Mouse (Mus musculus) 416B (cell line): Measurements from ENCODE around the gene Aen.

Experiments used
- DNase-seq: peaks from one replicate; pipeline ENCODE4 v3.0.0; 2011; ENCODE audit warnings: low read depth

Aen gene

DNA sequence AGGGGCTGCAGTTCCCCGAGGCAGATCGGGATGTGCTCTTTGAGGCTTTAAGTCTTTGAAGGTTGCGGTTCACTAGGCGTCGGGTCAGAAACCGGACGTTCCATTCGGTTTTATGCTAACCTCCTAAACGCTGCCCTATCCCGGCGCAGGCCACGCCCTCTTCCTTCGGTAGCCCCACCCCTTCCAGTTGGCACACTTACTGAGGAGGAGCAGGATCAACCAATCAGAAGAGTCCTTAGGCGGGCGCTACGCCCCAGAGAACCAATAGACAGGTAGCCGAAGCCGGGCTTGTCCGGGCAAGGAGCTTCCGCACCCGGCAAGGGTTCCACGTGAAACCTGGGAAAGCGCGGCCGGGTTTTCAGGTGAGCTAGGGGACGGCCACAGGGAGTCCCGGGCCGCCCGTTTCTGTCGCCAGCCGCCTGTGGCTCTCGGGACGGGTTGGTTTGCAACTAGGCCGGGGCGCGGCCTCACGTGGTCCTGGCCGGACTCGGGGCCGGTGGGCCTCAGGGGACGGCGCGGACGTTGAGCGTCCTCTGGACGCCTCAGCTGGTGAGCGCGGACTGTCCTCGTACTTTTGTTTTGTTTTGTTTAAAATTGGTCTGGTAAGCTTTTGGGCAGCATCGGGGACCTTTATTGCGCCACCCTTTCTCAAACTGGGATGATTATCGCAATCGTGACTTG is at the start of gene Aen:
Aen (plus strand) TSS at position 202 of the 681 bp plus-strand sequence.
- peak; percentile 100 for DNase-seq

DNA sequence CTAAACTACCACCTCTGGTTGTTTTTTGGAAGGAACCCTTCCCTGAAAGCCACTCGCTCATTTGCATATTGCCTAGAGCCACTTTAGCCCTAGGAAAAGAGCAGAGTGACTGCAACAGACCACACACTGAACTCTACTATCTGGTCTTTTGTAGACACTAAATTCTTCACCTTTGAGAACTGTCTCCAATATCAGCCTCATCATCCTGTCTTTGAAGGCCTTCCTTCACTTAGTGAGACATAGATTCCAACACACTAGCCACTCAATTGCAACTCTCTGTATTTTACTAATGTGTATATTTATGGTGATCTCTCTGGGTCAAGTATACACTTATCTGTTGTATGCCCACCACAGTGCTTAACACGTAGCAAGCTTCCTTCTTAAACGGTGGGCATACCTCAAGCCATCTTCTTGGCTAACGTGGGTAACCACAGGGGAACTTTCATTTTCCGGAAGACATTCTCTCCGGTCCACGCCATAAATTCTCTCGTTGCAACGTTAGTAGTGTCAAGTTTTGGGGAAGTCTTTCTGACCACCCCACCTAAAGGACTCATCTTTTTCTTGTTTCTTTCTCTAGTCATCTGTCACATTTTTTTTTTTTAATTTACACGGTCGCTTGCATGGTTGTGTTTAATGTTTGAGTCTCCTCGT is 49.5 kb upstream of the Aen start:
- DNase-seq, result peak; percentile 67

DNA sequence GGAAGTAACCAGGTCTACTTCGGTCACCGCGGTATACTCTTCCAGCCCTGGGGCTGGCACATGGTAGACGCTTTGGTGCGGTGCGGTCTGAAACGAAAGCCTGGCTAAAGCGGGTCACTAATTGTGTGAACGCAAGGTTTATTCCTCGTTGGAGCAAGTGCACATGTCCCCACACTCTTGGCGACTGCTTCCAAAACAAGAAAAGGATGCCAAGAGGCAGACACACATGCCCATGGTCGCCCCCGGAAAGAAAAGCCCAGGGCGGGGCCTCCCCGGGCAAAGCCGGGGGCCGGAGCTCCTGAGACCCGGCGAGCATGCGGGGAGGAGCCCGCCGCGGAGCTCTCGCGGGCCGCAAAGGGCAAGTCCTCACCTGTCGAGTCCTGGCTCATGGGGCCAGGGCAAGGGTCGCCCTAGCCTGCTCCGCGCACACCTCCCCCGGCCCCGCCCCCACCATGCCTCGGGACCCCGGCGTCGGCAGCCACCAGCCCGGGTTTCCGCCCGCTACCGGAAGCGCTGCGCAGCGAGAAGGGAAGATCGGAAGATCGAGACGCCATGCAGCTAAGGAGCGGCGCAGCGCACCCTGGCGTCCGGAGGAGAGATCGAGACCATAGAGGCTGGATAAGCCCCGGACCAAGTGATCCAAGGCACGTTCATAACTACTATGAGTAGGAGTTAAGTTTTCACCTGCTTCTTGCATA is 48.8 kb upstream of the Aen start, which contains the start of gene Det1:
Det1 (minus strand) TSS at position 527 of the 698 bp plus-strand sequence.
- DNase-seq, result peak; percentile 92

DNA sequence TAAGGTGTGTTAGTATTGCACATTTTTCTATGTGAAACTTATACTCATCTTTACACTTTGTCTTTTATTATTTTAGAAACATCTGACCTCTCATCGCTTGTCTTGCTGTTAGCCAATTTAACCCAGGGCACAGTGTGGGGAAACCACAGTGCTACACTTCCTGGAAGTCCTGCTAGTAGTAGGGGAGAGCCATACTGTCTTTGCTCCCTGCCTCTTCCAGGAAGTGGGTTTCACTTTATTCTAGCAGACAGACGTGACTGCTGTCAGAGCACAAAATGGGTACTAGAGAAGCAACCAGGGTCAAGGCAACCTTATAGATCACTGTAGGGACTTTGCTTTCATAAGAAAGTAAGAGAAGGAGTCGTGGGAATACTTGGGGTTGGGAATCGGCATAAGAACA is 41.6 kb upstream of the Aen start:
- no peak for DNase-seq

DNA sequence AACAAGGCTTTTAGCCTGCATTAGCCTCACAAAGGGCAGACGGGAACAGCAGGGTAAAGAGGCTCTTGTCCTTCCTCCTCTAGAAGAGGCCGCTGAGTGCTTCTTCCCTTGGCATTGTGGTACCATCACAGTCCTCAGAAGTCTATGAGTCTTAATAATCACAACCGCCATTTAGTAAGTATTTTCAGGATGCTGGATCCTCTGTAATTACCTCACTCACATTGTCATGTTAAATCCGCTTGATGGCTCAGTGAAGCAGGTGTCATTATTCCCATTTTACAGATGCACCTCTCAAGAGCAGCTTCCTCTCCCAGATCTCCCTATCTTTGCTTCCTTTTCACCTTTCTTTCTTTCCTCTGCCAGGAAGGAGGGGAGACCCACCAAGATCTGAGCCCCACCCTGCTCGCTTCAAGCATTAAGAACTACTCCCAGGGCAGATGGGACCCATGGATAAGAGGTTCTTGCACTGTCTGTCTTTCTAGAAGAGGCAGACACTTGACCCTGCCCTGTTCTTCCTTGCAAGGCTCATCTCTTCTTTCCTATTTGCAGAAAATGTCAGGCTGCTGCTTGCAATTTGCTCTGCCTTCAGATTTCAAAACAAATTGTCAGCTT is 40.5 kb upstream of the Aen start:
- no peak for DNase-seq

DNA sequence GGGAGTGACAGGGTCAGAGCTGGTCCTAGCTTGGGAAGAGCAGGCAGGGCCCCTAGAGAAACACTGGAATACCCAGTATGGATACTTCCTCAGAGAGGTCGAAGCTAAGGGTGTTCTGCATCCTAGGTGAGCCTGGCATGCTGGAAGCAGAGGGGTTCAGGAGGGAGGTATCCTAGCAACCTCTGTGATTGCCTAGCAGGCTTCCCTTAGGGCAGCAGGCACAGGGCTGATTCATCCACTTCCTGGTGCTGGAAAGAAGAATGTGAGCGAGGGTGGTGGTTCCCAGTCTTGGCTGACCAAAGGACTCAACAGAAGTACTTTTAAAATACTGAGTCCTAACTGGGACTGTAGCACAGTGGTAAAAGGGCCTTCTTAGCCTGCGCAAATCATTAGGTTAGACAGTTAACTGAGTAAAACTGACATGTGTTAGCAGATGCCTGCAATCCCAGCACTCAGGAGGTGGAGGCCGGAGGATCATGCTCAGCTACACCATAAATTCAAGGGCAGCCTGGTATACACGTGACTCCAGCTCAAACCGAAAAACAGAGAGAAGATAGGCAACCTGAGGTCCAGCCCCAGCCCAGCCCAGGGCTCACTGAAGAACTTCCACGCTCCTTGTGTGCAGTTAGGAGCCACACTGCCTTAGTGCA is 31.7 kb upstream of the Aen start:
- DNase-seq, result no peak

DNA sequence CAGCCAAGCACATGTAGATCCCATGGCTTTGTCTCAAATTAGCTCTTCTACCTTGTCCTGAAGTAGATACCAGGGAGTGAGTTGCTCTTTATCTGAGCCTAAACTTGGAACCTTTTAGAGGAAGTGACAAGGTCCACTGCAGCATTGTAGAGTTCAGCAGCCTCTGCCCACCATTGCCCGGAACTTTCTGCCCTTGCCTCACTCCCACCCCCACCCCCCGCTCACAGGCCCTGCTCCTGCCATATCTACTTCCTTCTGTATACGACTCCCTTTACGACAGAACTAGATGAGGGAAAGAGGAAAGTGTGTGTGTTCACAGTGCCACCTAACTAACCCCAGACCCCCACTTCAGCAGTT is 31.2 kb upstream of the Aen start:
- no peak for DNase-seq

DNA sequence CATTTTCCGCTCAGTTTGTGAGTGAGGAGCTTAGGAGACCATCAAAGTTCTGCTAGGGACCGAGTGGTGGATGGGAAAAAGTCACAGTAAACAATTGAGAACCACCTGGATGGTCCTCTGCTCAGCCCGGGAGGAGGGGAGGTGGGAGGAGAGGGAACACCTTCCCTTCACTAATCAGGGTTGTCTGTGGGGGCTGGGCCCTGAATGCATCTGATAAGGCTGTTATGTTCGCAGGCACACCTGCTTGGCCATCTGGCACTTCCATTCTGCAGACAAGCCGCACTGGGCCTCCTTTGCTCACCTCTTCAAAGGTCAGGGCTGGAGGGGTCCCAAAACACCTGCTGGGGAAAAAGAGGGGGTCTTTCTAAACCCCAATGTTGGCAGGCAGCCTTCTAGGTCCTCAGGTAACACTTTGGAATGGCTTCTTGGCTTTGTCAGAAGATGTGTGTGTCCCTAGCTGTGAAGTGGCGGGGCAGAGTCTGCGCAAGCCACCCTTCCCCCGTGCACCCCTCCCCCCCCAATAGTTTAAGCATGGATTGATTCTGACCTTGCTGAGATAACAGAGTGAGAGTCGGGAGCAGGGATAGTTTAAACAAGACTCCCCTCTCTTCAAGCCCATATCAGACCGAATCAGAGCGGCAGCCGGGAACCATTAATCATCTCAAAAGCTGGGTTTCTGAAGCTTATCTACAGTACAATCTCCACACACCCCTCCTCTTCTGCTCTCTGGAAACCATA is 30.3 kb upstream of the Aen start:
- DNase-seq, result no peak

DNA sequence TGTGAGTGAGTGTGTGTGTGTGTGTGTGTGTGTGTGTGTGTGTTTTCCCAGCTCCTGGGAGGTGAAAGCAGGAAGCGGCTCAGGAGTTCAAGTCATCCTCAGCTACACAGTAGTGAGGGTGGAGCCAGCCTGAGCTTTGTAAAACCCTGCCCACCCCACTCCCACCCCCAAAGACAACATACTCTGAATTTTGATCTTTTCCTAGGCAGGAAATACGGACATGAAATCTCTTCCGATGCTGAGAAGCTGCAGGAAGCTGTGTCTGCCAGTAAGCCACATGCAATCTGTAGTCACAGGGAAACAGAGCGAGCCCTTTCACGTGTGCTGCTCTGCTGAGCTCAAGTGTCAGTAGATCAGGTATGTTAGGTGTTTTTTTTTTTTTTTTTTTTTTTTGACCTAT is 26.9 kb upstream of the Aen start:
- DNase-seq, result peak; percentile 74

DNA sequence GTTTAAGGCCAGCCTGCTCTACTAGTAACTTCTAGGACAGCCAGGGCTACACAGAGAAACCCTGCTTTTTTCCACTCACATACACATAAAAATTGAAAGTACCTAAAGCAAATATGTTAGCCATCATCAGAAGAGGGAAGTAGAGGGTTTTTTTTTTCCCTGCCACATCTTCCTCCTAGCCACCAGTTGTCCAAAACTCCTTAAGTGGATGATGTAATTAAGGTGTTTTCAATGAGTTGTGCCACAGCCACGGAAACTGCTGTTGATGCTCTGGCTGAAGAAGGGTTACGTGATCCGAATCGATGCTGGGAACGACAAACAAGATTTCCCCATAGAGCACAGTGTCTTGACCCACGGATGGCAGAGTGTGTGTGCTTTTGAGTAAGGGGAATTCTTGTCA is 23.3 kb upstream of the Aen start:
- DNase-seq, result no peak

DNA sequence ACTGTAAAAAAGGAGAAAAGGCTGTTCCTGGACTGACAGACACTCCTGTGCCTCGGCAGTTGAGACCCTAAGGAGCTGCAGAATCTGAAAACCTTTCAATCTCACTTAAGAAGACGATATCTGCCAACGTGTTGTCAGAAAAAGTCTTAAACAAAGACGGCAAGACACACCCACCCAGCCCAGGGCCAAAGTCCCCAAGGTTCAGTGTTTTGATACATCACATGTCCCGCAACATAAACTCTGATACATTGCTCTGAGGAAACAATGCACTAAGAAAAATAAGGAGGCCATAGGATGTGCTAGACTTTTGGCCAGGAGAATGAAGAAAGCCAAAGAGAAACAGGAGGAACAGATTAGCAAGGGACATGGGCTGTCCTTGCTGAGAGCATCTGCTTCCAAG is 22.8 kb upstream of the Aen start:
- DNase-seq, result no peak

DNA sequence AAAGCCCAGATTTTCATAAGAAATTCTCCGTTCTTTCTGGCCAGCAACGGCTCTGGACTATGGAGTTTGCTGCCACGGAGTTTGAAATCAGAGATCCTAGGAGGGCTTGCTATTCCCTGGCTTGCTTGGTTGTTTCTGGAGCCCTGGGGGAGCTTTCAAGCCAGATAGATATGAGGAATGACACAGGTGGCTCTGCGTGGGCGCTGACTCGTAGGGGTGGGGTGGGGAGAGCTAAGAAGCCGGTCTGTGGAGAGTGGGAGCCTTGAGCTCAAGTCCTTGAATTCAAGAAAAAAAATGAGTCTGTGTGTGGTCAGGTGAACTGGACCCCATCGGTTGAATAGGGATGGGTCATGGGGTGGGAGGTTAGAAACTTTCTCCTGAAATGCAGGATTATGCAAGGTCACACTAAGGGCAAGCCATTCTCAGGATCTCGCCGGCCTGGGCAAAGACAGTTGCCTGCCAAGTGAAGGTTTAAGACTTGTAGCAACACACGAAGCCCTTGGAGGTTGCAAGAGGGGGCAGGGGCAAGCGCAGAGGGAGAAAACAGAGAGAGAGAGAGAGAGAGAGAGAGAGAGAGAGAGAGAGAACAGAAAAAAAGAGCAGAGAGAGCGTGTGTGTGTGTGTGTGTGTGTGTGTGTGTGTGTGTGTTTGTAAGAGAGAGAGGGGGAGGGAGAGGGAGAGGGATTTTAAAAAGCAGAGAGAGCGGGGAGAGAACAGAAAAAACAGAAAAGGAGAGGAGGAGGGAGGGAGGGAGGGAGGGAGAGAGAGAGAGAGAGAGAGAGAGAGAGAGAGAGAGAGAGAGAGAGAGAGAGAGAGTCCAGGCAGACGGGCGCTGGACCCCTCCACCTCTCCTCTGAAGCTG is 13.8 kb upstream of the Aen start:
- DNase-seq, result no peak

DNA sequence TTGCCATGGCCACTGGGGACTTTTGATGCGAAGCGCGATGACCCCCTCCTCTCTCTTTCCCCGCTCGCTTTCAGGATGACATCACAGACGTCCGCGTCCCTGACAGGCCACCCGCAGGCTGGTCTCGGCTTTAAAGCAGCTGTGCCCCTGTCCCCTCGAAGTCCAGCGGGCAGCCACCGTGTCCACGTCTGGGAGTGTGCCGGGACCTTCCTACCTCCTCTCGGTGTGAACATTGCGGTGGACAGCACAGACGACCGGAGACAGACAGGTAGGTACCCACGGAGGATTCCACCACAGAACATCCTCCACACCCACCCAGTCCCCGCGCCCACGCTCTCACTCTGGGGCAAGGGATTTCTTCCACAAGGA is 13.2 kb upstream of the Aen start:
- DNase-seq, result no peak

DNA sequence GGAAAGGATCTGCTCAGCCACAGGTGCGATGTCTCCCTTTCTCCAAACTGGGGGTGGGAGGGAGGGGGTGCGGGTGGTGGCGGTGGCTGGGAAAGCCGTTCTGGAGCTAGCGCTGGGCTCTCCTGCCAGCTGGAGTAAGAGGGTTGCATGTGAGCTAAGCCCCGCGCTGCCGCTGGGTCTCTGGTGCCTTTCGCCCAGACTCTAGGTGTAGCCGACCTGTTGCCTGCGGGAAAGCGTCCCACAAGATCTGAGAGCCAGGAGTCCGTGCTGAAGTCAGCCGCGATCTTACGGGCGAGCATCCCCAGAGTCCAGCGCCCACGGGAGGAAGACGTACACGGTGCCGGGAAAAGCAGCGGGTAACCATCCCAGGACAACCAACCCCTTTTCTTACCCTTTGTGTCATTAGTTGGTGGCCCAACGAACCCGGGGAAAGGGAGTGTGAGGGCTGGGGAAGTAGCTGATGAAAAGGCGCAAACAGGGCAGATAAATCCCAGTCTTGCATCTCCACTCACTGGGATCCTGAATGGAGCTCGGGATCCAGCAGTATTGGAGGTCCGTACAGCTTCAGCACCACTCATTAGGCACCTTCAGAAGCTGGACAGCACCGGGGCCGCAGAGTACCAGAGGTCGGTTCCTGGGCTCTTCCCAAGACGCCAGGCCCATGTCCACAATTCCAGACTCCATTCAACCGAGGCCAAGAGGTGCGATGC is 12.5 kb upstream of the Aen start:
- no peak for DNase-seq

DNA sequence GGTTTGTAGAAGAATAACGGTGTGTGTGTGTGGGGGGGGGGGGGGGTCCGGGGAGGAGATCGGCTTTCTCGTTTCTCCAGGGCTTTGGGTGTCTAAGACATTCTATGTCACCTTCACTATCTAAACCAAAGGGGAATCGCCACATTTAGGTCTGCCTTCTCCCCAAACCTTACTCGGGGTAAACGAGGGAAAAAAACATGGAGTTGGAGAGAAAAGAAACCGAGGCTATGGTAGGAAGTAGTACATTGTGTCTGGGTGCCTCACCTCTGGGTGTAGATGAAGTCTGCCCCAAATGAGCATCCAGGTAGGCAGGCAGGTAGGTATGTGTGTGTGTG is 12.0 kb upstream of the Aen start:
- DNase-seq, result no peak

DNA sequence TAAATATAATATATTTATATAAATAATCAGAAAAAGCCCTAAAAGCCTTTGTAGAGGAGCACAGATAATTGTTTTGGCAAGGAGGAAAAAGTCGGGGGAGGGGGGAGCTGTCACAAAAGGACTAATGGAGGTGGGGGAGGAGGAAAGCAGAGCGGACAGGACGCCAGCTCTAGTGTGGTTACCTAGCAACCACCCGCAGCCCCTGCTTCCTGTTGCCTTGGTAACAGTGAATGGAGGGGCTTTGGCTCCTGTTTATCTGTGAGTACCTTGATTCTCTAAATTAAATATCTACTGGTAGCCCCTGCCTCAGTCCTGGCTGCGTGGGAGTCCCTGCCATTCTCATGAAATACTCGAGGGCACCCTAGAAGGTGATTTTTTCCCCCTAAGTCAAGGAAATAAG is 11.5 kb upstream of the Aen start:
- no peak for DNase-seq

DNA sequence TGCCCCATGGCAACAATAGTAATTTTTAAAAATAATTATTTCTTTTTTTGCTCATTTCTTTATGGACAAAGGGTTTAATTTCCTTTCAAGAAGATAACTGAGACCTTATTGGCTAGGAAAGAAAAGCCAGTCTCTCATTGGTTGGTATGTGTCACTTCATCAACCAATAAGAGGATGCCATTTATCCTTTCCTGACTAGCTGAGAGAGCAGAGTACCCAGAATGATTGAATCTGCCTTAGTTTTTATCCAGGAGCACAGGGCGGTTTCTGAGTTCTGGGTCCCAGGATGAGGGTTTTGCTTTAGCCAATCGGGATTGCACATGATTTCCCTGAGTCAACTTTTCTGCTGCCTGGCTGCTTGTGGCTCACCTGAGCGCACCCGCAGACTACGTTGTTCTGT is 10.2 kb upstream of the Aen start:
- no peak for DNase-seq

DNA sequence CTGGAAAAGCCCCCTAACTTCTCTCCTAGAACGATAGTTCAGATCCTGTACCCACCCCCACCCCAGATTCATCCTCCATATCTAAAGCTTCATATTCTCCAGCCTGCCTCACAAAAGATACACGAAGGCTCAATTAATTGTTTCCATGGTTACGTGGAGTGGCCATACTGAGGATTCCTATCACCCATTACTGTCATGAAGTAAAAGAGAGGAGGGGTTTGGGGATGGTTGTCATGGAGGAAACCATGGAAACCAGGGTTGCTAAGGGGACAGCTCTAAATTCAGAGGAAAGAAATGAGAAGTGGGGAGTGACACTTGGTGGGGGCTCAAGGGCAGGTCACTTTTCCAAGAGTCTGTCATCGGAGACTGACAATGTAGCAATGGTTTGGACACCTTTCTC is 9.2 kb upstream of the Aen start:
- DNase-seq, result no peak

DNA sequence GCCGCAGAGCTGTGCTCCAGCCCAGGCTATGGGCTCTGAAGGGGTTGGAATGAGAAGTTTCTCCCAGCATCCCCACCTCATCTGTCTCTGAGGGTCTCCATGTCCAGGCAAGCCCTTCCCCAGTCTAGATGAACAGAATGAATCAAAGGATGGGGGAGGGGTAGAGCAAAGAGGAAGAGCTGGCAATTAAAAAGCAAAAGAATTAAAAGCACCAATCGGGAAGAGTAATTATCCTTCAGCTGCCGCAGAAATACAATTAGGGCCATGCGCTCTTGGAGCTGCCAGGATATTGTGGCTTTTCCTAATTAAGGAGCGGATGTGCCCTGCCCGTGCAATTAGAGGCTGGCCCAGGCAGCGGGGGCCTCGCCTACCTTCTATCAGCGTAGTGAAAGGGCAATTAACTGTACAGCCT is 8.2 kb upstream of the Aen start:
- no peak for DNase-seq

DNA sequence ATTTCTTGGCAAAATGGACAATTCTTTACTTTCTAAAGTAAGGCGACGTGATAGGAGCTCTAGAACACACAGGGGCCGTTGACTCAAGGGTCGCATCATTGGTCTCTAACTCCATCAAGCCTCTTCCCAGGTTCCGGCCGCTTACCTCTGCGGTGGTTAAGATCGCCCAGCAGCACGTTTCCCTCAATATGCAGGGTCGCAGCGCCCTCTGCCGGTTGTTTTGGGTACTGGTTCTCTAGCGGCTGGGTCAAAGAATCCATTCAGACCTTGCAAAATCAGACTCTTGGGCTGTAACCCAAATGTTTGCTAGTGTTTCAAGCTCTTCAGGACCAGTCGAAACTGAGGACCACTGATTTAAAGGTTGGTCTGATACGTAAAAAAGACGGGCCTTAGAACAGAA is 5.0 kb upstream of the Aen start:
- DNase-seq, result peak; percentile 77
